Mouse (Mus musculus): ENCODE data around the gene Zbtb38.

GRCm38 (mm10) chr9:96649924-96650323 lies 102.7 kb downstream of the Zbtb38 start:
- TF ChIP-seq POLR2A (IDR thresholded peaks at IDR 0.05; ENCODE audit: insufficient read depth, low read length) (no peak), EP300 (IDR thresholded peaks at IDR 0.05; ENCODE audit: insufficient read depth, low read depth, low read length) (no peak), CTCF (IDR thresholded peaks at IDR 0.05; ENCODE audit: low read depth, low read length) (no peak)

Measured in ES-Bruce4 (cell line).